Mouse (Mus musculus) adrenal gland, adult 18-20 months (tissue): Measurements from ENCODE around the gene Glyctk. TPM values are rescaled to one million over a fixed set of nuclear protein-coding genes. Genes with fewer than 3 reads are reported as not detected.

ENCODE experiments used
- DNase-seq, 2 experiments: peaks; one replicate each; pipeline ENCODE4 v3.0.0; 2021 to 2022; ENCODE audit warnings: low spot score in 2 of 2
- long read RNA-seq, 2 experiments: library from polyadenylated mRNA; stranded (forward); transcript quantifications; one replicate each; pipeline ENCODE4 v2.0.0; 2021
- total RNA-seq, 2 experiments: library from RNA; stranded (reverse); gene quantifications; 1 replicate in 1 of 2; 2 replicates in 1 of 2; pipeline ENCODE4 v1.2.3; 2021

Glyctk gene
- total RNA-seq, result 1 to 10 TPM; 1.9 to 2.7 TPM
- long read RNA-seq, experiment 1, partial matches to known transcripts, result 0 of 1 reads
- long read RNA-seq, experiment 1, other reads (novel, unspliced or antisense), result 1 of 1 reads
- long read RNA-seq, experiment 2, result 0 reads

DNA sequence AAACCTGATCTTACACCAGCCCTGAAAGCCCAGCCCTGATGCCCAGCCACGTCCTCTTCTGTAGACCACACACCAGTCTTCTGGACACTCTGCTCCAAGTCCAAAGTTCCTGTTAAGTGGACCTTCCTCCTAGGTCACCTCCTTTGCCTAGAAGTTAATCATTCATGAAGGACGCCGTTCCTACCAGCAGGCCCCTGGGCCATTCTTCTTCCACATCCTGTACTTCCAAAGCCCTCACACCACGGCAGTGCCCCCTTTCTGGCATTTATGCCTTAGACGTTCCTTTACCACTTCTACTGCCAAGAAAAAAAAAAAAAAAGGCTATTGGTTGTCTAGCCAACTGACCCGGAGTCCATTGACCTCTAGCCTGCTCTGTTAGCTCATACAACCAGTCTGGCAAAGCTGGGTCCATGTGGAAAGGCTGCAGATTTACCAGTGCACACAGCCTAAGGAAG is at the start of gene Glyctk:
Glyctk (minus strand) TSS at position 102 of the 455 bp plus-strand sequence.
- no peak for DNase-seq

- no peak for DNase-seq
Observed at GRCm38 (mm10) chr9:106206515-106206914, 48.6 kb upstream of the Glyctk start.

GRCm38 (mm10) chr9:106205713-106206290 is 47.9 kb upstream of the Glyctk start:
- DNase-seq, result peak in 1 of 2 experiments; percentile 46

- peak in 1 of 2 experiments; percentile 37 for DNase-seq
Observed at GRCm38 (mm10) chr9:106203990-106204851, 46.3 kb upstream of the Glyctk start.

- DNase-seq, result peak; percentile 94 to 95
Observed at GRCm38 (mm10) chr9:106202819-106203636, 45.1 kb upstream of the Glyctk start, which contains the start of gene Twf2. Twf2 (plus strand) TSS chr9:106203108.

- no peak for DNase-seq
Observed at GRCm38 (mm10) chr9:106201895-106202294, 44.0 kb upstream of the Glyctk start.

DNA sequence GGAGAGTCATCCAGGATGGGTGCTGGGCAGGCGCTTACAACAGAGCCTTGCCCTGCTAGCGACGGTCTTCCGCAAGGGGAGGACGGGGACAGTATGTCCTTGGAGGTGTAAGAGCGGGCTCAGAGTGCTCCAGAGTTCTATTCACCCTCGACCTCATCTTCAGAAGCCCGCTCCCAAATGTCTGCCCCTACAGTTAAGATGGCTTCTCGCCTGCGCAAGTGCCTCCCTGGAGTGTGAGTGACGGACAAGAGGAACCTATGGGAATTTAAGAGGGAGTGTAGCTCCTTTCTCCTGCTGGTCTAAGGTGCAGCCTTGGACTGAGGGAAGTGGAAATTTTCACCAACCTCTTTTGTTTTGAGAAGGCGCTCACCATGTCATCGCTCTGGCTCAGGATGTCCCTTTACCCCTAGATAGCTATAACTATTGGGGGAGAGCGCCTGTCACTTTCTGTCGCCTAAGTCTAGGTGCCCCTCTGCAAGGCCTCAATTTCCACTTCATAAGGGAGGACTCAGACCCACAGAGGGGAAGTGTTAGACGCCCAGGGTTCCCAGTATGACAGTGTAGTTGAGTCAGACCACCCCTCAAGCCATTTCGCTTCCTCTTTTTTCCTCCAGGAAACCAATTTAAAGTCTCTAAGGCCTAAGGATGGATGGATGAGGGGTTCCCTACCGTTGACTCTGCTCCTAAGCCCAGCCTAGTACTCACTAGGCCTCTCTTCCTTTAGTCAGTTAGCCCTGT is 41.8 kb upstream of the Glyctk start, which contains the start of gene Ppm1m:
Ppm1m (minus strand) TSS at position 212 of the 738 bp plus-strand sequence.
- DNase-seq, result no peak

- peak; percentile 80 to 82 for DNase-seq
Observed at GRCm38 (mm10) chr9:106198962-106199458, 41.1 kb upstream of the Glyctk start.

DNA sequence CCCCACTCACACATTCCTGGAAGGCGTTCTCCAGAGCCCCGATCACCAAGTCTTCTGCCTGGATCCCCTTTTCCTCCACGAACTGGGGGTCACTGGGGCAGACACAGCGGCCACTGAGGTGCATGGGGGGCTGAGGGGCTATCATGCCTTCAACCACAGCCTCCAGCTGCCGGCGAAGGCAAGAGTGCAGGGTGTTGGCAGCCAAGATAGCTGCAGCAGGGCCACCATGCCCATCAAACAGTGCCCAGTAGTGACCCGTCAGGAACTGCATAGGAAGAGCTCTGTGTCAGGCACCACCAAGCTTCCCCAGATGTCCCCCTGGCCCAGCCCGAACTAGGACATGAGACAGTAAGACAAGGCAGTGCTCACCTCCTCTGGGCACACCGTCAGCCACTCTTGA is 39.8 kb upstream of the Glyctk start:
- DNase-seq, result no peak

GRCm38 (mm10) chr9:106197081-106197713 is 39.3 kb upstream of the Glyctk start:
- DNase-seq, result no peak

- DNase-seq, result no peak
Observed at GRCm38 (mm10) chr9:106195693-106196092, 37.8 kb upstream of the Glyctk start.

- DNase-seq, result no peak
Observed at GRCm38 (mm10) chr9:106193930-106194807, 36.2 kb upstream of the Glyctk start.

DNA sequence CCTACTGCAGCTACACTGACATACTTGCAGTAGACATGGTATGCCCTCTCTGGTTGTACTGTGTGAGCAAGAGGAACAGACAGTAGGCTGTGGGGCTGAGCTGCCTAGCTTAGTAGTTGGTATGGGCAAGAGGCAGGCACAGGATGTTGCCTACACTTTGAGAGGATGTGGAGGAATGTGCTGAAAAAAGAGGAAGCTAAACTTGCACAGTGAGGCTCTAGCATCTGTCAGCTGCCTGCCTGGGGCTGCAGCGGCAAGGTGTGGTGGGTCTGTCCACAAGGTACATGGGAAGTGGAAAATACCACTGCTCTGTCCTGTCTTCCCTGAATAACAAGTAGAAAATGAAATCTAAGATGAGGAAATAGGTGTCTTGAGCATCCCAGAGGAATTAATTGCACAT is 35.1 kb upstream of the Glyctk start:
- no peak for DNase-seq

GRCm38 (mm10) chr9:106192024-106192423 is 34.1 kb upstream of the Glyctk start:
- no peak for DNase-seq

DNA sequence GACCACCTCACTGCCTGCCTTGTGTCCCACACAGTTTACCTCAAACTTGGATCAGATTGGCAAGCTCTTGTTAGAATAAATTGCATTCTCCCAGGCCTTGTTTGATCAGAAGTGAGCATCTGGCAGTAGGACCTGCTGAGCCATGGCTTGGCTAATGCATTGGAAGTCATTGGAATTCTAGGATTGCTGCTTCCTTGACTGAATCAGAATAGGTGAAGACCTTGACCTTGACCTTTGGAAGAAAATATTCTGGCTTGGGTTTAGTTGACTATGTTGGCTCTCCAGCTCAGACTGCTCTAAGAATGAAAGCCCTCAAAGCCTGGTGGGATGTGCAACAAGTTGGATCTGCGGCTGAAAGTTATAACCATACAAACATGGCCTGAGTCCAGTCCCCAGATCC is 33.4 kb upstream of the Glyctk start:
- no peak for DNase-seq

- DNase-seq, result no peak
Observed at GRCm38 (mm10) chr9:106183996-106184395, 26.1 kb upstream of the Glyctk start.

GRCm38 (mm10) chr9:106182146-106182545 is 24.2 kb upstream of the Glyctk start:
- no peak for DNase-seq

DNA sequence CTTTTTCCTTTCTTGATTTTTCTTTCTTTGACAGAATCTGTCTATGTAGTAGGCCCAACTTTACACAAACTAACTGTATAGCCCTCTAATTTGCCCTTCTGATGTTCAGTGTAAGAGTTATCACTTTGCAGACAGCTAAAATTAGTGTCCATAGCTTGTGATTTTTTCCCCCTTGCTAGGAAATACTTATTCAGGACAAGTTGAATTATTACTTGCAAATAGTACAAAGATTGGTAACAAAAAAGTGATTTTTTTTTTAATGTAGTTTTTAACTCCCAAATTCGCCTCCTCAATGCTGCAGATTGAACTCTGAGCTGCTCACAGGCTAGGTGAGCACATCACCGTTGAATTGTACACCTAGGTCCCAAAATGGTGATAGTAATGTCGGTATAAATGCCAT is 22.0 kb upstream of the Glyctk start:
- DNase-seq, result no peak

DNA sequence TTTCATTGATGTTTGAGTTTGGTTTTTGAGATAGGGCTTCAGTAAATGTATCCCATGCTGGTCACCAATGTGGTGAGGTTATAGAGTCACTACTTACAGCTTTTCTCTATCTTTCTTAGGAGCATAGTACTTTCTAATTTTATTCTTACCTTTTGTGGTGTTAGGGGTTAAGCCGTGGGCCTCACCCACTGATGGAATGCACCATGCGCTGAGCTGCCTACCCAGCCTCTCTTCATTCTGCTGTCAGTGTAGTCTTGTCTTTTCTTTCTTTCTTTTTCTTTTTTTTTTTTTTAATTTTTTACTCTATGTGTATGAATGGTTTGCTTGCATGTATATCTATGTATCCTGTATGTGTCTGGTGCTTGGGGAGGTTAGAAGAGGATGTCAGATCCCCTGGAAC is 21.5 kb upstream of the Glyctk start:
- no peak for DNase-seq
